Mouse (Mus musculus) E14TG2a.4 (cell line): ENCODE data around the gene Tmem94.

Experiments
- H3K27me3 ChIP-seq: 2 replicates; pipeline ENCODE4 v1.6.1; 2014; ENCODE audit warnings: low read length, control low read depth; ENCODE audit not compliant: insufficient read depth
- H3K36me3 ChIP-seq: 2 replicates; pipeline ENCODE4 v1.6.1; 2014; ENCODE audit warnings: low read length, control low read depth; ENCODE audit not compliant: insufficient read depth
- H3K4me1 ChIP-seq: replicated peaks from 2 replicates; pipeline ENCODE4 v1.6.1; 2014; ENCODE audit warnings: low read depth, low read length, control low read depth
- H3K4me3 ChIP-seq: replicated peaks from 2 replicates; pipeline ENCODE4 v1.5.1; 2014; ENCODE audit warnings: mild to moderate bottlenecking, low read length
- H3K9me3 ChIP-seq: 2 replicates; pipeline ENCODE4 v1.6.1; 2014; ENCODE audit warnings: low read length, control low read depth
- CTCF ChIP-seq: conservative IDR thresholded peaks from 2 replicates; pipeline ENCODE4 v1.5.1; 2014; ENCODE audit warnings: low read length
- NANOG ChIP-seq: IDR thresholded peaks from 2 replicates; pipeline ENCODE4 v1.6.1; 2014; ENCODE audit warnings: borderline replicate concordance, low read length, mixed read lengths
- POU5F1 ChIP-seq: IDR thresholded peaks from 2 replicates; pipeline ENCODE4 v1.6.1; 2014; ENCODE audit warnings: low read length, borderline replicate concordance

The Tmem94 gene

DNA sequence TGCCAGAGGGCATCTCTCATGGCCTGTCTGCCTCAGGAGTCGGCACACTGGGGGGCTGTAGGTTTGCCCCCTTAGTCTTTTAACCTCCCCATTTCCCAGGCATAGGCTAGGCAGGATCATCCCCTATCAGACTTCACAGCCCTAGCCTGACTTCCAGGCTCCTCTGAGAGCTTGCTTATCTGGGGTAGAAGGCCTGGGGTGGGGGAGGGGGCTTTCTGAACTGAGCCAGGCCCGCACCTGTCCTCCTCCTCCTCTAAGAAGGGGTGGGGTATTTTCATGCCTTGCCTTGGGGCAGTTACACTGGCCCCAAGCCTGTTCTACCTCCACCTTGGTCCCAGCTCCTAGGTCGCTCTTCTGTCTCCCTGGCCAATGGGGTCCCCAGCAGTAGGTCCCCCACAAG, 66.3 kb downstream of the Tmem94 start:
- Histone ChIP-seq H3K36me3 (peaks cover 31% of the 10 kb centered on the region), H3K27me3 (no peaks in the 10 kb centered on the region), H3K9me3 (no peaks in the 10 kb centered on the region), H3K4me1 (peaks cover 100% of the 10 kb centered on the region), H3K4me3 (peak overlapping the region; percentile 74)
- TF ChIP-seq NANOG (no peak), CTCF (no peak), POU5F1 (no peak)

DNA sequence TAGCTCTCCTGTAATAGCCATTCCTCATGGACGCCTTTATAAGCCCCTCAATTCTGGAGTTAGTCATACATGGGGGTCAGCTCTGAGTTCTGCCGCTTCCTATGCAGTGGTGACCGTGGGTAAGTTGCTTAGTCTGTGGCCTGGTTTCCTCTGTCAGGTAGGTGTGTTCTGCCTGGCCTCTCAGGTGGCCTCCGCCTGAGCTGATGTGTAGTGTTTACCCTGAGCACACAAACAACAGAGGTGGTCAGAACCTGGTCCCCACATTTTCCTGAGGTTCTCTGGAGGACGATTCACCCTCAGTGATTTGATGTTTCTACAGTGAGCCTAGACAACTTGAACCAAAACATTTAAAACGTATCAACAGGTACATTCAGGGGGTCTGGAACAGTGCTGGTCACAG, 66.8 kb downstream of the Tmem94 start:
- Histone ChIP-seq H3K9me3 (no peaks in the 10 kb centered on the region), H3K4me3 (peak overlapping the region; percentile 74), H3K36me3 (peaks cover 31% of the 10 kb centered on the region), H3K4me1 (peaks cover 100% of the 10 kb centered on the region), H3K27me3 (no peaks in the 10 kb centered on the region)
- TF ChIP-seq NANOG, result no peak
- TF ChIP-seq POU5F1, result no peak
- no peak for TF ChIP-seq CTCF

DNA sequence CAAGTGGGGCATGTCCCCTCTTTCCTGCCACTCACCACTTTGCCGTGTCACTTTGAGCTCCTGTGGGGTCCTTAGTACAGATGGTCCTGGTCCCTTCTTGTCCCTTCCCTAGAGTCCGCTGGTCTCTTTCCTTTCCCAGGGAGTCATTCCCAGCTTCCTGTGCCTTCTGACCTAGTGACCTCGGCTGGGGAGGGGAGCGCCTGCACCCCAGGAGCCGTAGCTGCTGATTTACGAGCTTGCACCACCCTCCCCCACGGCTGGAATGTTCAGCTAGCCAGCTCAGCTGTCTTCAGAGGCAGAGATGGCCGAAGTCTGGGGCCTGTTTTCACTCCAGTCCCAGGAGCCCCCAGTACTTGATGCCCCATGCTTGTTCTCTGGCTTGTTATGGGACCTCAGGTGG, 67.3 kb downstream of the Tmem94 start:
- Histone ChIP-seq H3K4me1 (peaks cover 100% of the 10 kb centered on the region), H3K4me3 (peak overlapping the region; percentile 74), H3K9me3 (no peaks in the 10 kb centered on the region), H3K27me3 (no peaks in the 10 kb centered on the region), H3K36me3 (peaks cover 31% of the 10 kb centered on the region)
- TF ChIP-seq NANOG, result no peak

DNA sequence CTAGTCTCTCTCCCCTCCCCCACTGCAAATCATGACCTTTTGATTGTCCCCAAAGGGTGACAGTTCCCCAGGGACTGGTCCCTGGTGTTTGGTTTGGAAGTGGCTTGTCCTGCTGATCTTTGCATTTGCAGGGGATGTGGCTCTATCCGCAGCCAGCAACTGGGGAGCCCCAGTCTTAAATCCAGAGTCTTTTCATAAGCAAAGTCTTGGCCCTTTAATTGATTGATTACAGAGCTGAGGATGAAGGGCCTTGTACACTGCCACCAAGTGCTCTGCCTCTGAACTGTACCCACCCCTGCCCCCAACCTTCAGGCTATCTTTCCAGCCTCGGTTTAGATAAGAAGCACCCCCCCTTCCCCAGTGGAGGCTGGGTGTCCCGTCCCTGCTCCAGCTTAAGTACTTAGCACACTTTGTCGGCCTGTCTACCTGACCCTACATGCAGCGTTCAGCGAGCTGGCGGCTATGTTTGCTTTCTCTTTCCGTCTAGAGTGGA, 67.8 kb downstream of the Tmem94 start:
- H3K27me3 ChIP-seq, result no peaks in the 10 kb centered on the region
- peaks cover 32% of the 10 kb centered on the region for H3K36me3 ChIP-seq
- H3K9me3 ChIP-seq, result no peaks in the 10 kb centered on the region
- no peak for TF ChIP-seq NANOG
- no peak for TF ChIP-seq CTCF
- no peak for TF ChIP-seq POU5F1
- H3K4me1 ChIP-seq, result peaks cover 100% of the 10 kb centered on the region
- peak overlapping the region; percentile 74 for H3K4me3 ChIP-seq

DNA sequence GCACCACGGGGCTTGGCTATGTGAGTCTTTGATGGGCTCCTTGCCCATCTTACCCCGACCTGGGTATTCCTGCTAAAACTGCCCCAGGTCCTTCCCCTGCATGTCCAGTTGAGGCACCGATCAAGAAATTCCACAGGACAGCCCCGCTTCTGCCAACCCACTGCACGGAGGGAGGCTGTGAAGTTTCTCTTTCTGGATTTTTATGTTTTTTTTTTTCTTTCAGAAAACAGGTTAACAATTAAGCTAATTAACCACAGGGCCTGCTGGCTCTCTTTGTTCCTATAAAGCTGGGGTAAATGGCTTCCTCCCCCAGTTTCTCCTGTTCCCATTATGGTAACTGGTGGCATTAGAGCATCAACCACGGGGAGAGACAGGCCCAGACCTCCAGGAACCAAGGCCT, 68.8 kb downstream of the Tmem94 start:
- peaks cover 26% of the 10 kb centered on the region for H3K36me3 ChIP-seq
- TF ChIP-seq CTCF (no peak), NANOG (no peak), POU5F1 (no peak)
- H3K9me3 ChIP-seq, result no peaks in the 10 kb centered on the region
- H3K4me3 ChIP-seq, result peak overlapping the region; percentile 74
- H3K27me3 ChIP-seq, result no peaks in the 10 kb centered on the region
- H3K4me1 ChIP-seq, result peaks cover 100% of the 10 kb centered on the region

DNA sequence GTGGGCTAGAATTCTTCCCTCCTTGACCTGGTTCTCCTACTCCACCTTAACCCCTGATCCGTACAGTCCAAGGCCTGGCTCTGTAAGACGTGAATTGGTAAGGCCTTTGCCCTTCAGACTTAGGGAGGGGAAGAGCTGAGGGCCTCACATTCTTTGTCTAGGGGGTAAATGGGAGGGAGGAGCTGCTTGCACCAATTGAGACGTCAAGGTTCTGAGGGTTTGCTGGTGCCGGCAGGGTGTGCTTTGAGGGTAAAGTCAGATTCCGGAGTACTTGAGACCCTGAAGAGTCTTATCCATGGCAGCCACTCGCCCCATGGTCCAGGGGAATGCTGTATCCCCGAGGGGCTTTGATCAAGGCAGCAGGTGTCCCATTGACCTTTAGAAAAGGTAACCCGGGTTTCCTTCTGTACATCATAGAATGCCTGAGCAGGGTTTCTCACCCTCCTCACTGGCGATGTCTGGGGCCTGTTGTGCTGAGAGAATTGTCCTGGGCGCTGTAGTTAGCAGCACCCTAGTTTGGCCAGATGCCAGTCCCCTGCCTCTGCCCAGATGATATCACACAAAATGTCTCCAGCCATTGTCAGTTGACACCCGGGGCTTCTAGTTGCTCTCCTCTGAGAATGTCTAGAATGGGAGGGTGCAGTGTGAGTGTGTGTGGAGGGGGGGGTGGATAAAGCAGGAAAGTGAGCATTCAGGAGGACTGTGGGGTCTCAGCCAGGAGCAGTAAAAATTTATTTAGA, 71.6 kb downstream of the Tmem94 start:
- Histone ChIP-seq H3K27me3 (no peaks in the 10 kb centered on the region), H3K4me1 (peaks cover 96% of the 10 kb centered on the region), H3K9me3 (no peaks in the 10 kb centered on the region), H3K36me3 (peaks cover 26% of the 10 kb centered on the region), H3K4me3 (peak overlapping the region; percentile 35)
- no peak for TF ChIP-seq POU5F1
- no peak for TF ChIP-seq CTCF
- TF ChIP-seq NANOG, result no peak

DNA sequence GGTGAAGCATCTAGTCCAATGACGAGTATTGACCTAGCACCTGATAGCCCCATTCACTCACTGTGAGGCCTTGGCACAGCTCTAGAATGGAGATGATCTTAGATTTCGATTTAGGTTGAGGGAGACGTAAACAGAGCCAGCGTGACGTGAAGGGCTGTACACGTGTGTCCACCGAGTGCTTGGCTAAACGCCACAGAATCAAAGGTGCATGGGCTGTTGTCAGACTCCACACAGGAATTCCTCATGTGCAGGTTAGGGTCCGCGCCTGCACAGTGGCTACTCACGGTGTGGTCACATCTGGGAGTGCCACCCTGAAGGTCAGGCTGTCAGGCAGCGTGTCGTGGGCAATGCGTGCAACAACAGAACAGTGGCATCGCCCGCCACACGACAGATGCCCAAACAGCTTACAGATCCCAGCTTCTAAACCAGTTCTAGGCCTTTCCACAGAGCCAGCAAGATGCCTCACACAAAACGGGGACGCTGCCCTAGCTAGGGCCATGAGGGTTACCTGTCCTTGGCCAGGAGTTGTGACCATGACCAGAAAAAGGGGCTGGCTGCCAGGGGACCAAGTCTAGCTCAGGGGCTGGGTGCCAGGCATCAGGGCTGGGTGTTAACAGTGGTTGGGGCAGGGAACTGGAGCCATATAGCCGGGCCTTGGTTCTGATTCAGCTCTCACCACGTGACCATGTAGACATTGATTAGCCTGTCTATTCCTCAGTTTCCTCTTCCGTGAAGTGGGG, 72.5 kb downstream of the Tmem94 start:
- peaks cover 26% of the 10 kb centered on the region for H3K36me3 ChIP-seq
- no peaks in the 10 kb centered on the region for H3K27me3 ChIP-seq
- no peaks in the 10 kb centered on the region for H3K9me3 ChIP-seq
- TF ChIP-seq POU5F1, result no peak
- no peak for TF ChIP-seq CTCF
- TF ChIP-seq NANOG, result no peak
- peaks cover 96% of the 10 kb centered on the region for H3K4me1 ChIP-seq
- peak overlapping the region; percentile 35 for H3K4me3 ChIP-seq

DNA sequence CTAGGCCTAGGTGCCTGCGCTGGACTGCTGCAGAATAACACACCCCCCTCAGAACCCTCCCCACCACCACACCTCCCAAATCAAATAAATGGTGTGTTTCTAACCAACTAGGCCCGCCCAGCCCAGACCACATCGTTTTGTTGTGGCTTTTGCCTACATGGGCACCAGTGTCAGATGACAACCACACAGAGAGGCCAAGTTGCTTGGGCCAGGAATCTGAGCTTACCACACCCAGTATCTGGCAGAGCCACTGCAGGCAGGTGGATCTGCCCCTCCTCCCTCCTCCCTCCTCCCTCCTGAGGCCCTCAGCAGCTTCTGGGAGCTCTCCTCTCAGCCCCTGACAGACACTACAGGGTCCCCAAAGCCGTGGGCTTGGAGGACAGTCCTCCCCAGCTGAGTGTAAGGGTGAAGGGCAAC, 73.7 kb downstream of the Tmem94 start:
- Histone ChIP-seq H3K36me3 (peaks cover 29% of the 10 kb centered on the region), H3K27me3 (no peaks in the 10 kb centered on the region), H3K4me1 (peaks cover 96% of the 10 kb centered on the region), H3K9me3 (no peaks in the 10 kb centered on the region), H3K4me3 (peak overlapping the region; percentile 41)
- TF ChIP-seq POU5F1, result no peak
- no peak for TF ChIP-seq NANOG
- TF ChIP-seq CTCF, result no peak

DNA sequence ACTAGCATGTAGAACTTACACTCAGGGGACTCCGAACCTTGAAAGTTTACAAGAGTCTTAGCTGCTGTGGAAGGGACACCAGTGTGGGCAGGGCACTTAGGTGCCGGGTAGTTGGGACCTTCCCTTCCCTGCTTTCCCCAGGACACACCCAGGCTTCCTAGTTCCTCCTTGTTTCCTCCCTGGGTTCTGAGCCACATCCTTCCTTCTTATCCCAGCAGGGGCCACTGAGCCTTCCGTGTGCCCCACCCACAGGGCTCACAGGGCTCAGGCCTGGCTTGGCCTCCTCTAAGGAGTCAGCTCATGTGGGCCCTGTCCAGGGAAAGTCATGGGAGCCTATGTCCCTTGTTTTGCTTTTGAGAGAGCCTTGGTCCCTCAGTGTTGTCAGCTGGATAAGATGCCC, 74.5 kb downstream of the Tmem94 start:
- Histone ChIP-seq H3K27me3 (no peaks in the 10 kb centered on the region), H3K4me1 (peaks cover 96% of the 10 kb centered on the region), H3K4me3 (peak overlapping the region; percentile 41), H3K36me3 (peaks cover 32% of the 10 kb centered on the region), H3K9me3 (no peaks in the 10 kb centered on the region)
- TF ChIP-seq POU5F1 (no peak), NANOG (no peak), CTCF (no peak)
